Mouse (Mus musculus) cortical plate, adult 2 months (tissue): ENCODE data around the gene Ptprt.

ENCODE experiments used
- CTCF ChIP-seq: fragments of 200-500 bp; IDR thresholded peaks from 2 replicates; pipeline ENCODE4 v1.5.1; 2011; ENCODE audit warnings: mild to moderate bottlenecking, control low read depth, low read length; ENCODE audit not compliant: insufficient read depth; ENCODE audit errors: extremely low read depth
- POLR2A ChIP-seq: fragments of 200-500 bp; IDR thresholded peaks from 2 replicates; pipeline ENCODE4 v1.6.1; 2011; ENCODE audit warnings: mild to moderate bottlenecking, low read length, control low read depth; ENCODE audit not compliant: insufficient read depth; ENCODE audit errors: extremely low read depth

- TF ChIP-seq CTCF (no peak), POLR2A (no peak)
Observed at GRCm38 (mm10) chr2:162401316-162402100, 259.4 kb downstream of the Ptprt start.
